Mouse (Mus musculus): ENCODE results near the gene Bex6. TPM values are rescaled to one million over a fixed set of nuclear protein-coding genes. Genes with fewer than 3 reads are reported as not detected.

The Bex6 gene
- polyA plus RNA-seq, 1 experiment = not detected

- no peak overlapping the region for H3K27ac ChIP-seq (ENCODE audit: insufficient read depth, low read length)
- H3K9ac ChIP-seq (ENCODE audit: low read depth, poor library complexity, severe bottlenecking) = no peak overlapping the region
- no peaks in the 10 kb centered on the region for H3K27me3 ChIP-seq (ENCODE audit: control insufficient read depth, insufficient read depth, low read length, poor library complexity, severe bottlenecking)
- H3K36me3 ChIP-seq (ENCODE audit: control insufficient read depth, insufficient read depth, low read length, poor library complexity, severe bottlenecking) = no peaks in the 10 kb centered on the region
- H3K4me1 ChIP-seq (ENCODE audit: control insufficient read depth, insufficient read depth, low read length) = no peaks in the 10 kb centered on the region
- 0 out of 2 replicates have a peak, but pooled peaks cover 3% of the 10 kb centered on the region for H3K9me3 ChIP-seq (replicated peaks; ENCODE audit: control insufficient read depth, insufficient read depth, low read length, poor library complexity, severe bottlenecking)
- TF ChIP-seq POLR2A (IDR thresholded peaks at IDR 0.05; ENCODE audit: insufficient read depth, low read length) (no peak), EP300 (IDR thresholded peaks at IDR 0.05; ENCODE audit: insufficient read depth, low read depth, low read length) (no peak), CTCF (IDR thresholded peaks at IDR 0.05; ENCODE audit: low read depth, low read length) (no peak)
- H3K4me3 ChIP-seq (ENCODE audit: low read depth, low read length) = no peak overlapping the region
Observed at GRCm38 (mm10) chr16:32144592-32144991, 35.0 kb upstream of the Bex6 start.

GRCm38 (mm10) chr16:32147589-32148207, 31.9 kb upstream of the Bex6 start:
- H3K4me3 ChIP-seq (ENCODE audit: low read depth, low read length) = peak overlapping the region; percentile 50

GRCm38 (mm10) chr16:32153976-32154375, 25.6 kb upstream of the Bex6 start:
- H3K27ac ChIP-seq (ENCODE audit: insufficient read depth, low read length) = no peak overlapping the region
- H3K9me3 ChIP-seq (replicated peaks; ENCODE audit: control insufficient read depth, insufficient read depth, low read length, poor library complexity, severe bottlenecking) = no peaks in the 10 kb centered on the region
- no peaks in the 10 kb centered on the region for H3K36me3 ChIP-seq (ENCODE audit: control insufficient read depth, insufficient read depth, low read length, poor library complexity, severe bottlenecking)
- TF ChIP-seq EP300 (IDR thresholded peaks at IDR 0.05; ENCODE audit: insufficient read depth, low read depth, low read length) (no peak), CTCF (IDR thresholded peaks at IDR 0.05; ENCODE audit: low read depth, low read length) (no peak), POLR2A (IDR thresholded peaks at IDR 0.05; ENCODE audit: insufficient read depth, low read length) (no peak)
- no peaks in the 10 kb centered on the region for H3K4me1 ChIP-seq (ENCODE audit: control insufficient read depth, insufficient read depth, low read length)
- no peaks in the 10 kb centered on the region for H3K27me3 ChIP-seq (ENCODE audit: control insufficient read depth, insufficient read depth, low read length, poor library complexity, severe bottlenecking)
- H3K9ac ChIP-seq (ENCODE audit: low read depth, poor library complexity, severe bottlenecking) = no peak overlapping the region
- no peak overlapping the region for H3K4me3 ChIP-seq (ENCODE audit: low read depth, low read length)

More at GRCm38 (mm10) chr16:32147589-32148207, 31.9 kb upstream of the Bex6 start:
- Histone ChIP-seq H3K36me3 (ENCODE audit: control insufficient read depth, insufficient read depth, low read length, poor library complexity, severe bottlenecking) (no peaks in the 10 kb centered on the region), H3K27me3 (ENCODE audit: control insufficient read depth, insufficient read depth, low read length, poor library complexity, severe bottlenecking) (no peaks in the 10 kb centered on the region), H3K9ac (ENCODE audit: low read depth, poor library complexity, severe bottlenecking) (peak overlapping the region; percentile 26; the same call in 1 of the 2 replicates), H3K4me1 (ENCODE audit: control insufficient read depth, insufficient read depth, low read length) (no peaks in the 10 kb centered on the region), H3K9me3 (replicated peaks; ENCODE audit: control insufficient read depth, insufficient read depth, low read length, poor library complexity, severe bottlenecking) (0 out of 2 replicates have a peak, but pooled peaks cover 3% of the 10 kb centered on the region), H3K27ac (ENCODE audit: insufficient read depth, low read length) (0 out of 2 replicates have a peak overlapping the region, but pooled peaks have one; percentile 30)
- TF ChIP-seq CTCF (IDR thresholded peaks at IDR 0.05; ENCODE audit: low read depth, low read length) = no peak
- TF ChIP-seq POLR2A (IDR thresholded peaks at IDR 0.05; ENCODE audit: insufficient read depth, low read length) = no peak
- TF ChIP-seq EP300 (IDR thresholded peaks at IDR 0.05; ENCODE audit: insufficient read depth, low read depth, low read length) = no peak

- Histone ChIP-seq H3K9ac (ENCODE audit: low read depth, poor library complexity, severe bottlenecking) (no peak overlapping the region), H3K27me3 (ENCODE audit: control insufficient read depth, insufficient read depth, low read length, poor library complexity, severe bottlenecking) (no peaks in the 10 kb centered on the region), H3K4me3 (ENCODE audit: low read depth, low read length) (no peak overlapping the region), H3K27ac (ENCODE audit: insufficient read depth, low read length) (no peak overlapping the region), H3K9me3 (replicated peaks; ENCODE audit: control insufficient read depth, insufficient read depth, low read length, poor library complexity, severe bottlenecking) (no peaks in the 10 kb centered on the region), H3K4me1 (ENCODE audit: control insufficient read depth, insufficient read depth, low read length) (no peaks in the 10 kb centered on the region), H3K36me3 (ENCODE audit: control insufficient read depth, insufficient read depth, low read length, poor library complexity, severe bottlenecking) (no peaks in the 10 kb centered on the region)
- TF ChIP-seq CTCF (IDR thresholded peaks at IDR 0.05; ENCODE audit: low read depth, low read length) = no peak
- no peak for TF ChIP-seq POLR2A (IDR thresholded peaks at IDR 0.05; ENCODE audit: insufficient read depth, low read length)
- TF ChIP-seq EP300 (IDR thresholded peaks at IDR 0.05; ENCODE audit: insufficient read depth, low read depth, low read length) = no peak
Observed at GRCm38 (mm10) chr16:32154437-32154836, 25.2 kb upstream of the Bex6 start.

GRCm38 (mm10) chr16:32156719-32157118, 22.9 kb upstream of the Bex6 start:
- Histone ChIP-seq H3K9ac (ENCODE audit: low read depth, poor library complexity, severe bottlenecking) (no peak overlapping the region), H3K27ac (ENCODE audit: insufficient read depth, low read length) (no peak overlapping the region), H3K36me3 (ENCODE audit: control insufficient read depth, insufficient read depth, low read length, poor library complexity, severe bottlenecking) (no peaks in the 10 kb centered on the region), H3K4me3 (ENCODE audit: low read depth, low read length) (no peak overlapping the region), H3K4me1 (ENCODE audit: control insufficient read depth, insufficient read depth, low read length) (no peaks in the 10 kb centered on the region), H3K9me3 (replicated peaks; ENCODE audit: control insufficient read depth, insufficient read depth, low read length, poor library complexity, severe bottlenecking) (no peaks in the 10 kb centered on the region), H3K27me3 (ENCODE audit: control insufficient read depth, insufficient read depth, low read length, poor library complexity, severe bottlenecking) (no peaks in the 10 kb centered on the region)
- TF ChIP-seq CTCF (IDR thresholded peaks at IDR 0.05; ENCODE audit: low read depth, low read length) (no peak), EP300 (IDR thresholded peaks at IDR 0.05; ENCODE audit: insufficient read depth, low read depth, low read length) (no peak), POLR2A (IDR thresholded peaks at IDR 0.05; ENCODE audit: insufficient read depth, low read length) (no peak)

- no peak overlapping the region for H3K27ac ChIP-seq (ENCODE audit: insufficient read depth, low read length)
- H3K36me3 ChIP-seq (ENCODE audit: control insufficient read depth, insufficient read depth, low read length, poor library complexity, severe bottlenecking) = no peaks in the 10 kb centered on the region
- no peaks in the 10 kb centered on the region for H3K27me3 ChIP-seq (ENCODE audit: control insufficient read depth, insufficient read depth, low read length, poor library complexity, severe bottlenecking)
- no peaks in the 10 kb centered on the region for H3K4me1 ChIP-seq (ENCODE audit: control insufficient read depth, insufficient read depth, low read length)
- no peak overlapping the region for H3K9ac ChIP-seq (ENCODE audit: low read depth, poor library complexity, severe bottlenecking)
- no peaks in the 10 kb centered on the region for H3K9me3 ChIP-seq (replicated peaks; ENCODE audit: control insufficient read depth, insufficient read depth, low read length, poor library complexity, severe bottlenecking)
- H3K4me3 ChIP-seq (ENCODE audit: low read depth, low read length) = no peak overlapping the region
- TF ChIP-seq POLR2A (IDR thresholded peaks at IDR 0.05; ENCODE audit: insufficient read depth, low read length) (no peak), EP300 (IDR thresholded peaks at IDR 0.05; ENCODE audit: insufficient read depth, low read depth, low read length) (no peak), CTCF (IDR thresholded peaks at IDR 0.05; ENCODE audit: low read depth, low read length) (no peak)
Observed at GRCm38 (mm10) chr16:32157369-32157768, 22.3 kb upstream of the Bex6 start.

Measured in ES-Bruce4 (cell line).